Mouse (Mus musculus) neural tube, embryonic 13.5 days (tissue): ENCODE results near the gene Atp6v0a1. TPM values are rescaled to one million over a fixed set of nuclear protein-coding genes. Genes with fewer than 3 reads are reported as not detected.

Experiments
- ATAC-seq: fragments of 200-750 bp; cut with Nextera tagmentation; 2 replicates; pipeline ENCODE4 v1.8.0; 2017; ENCODE audit warnings: low read depth, mild to moderate bottlenecking, moderate TSS enrichment, moderate library complexity
- H3K27ac ChIP-seq: fragments of 300-500 bp; sonication (generic); replicated peaks from 2 replicates; pipeline ENCODE4 v1.5.1; 2015; ENCODE audit warnings: moderate library complexity, mild to moderate bottlenecking, inconsistent platforms
- H3K27me3 ChIP-seq: fragments of 300-500 bp; sonication (generic); 2 replicates; pipeline ENCODE4 v1.6.1; 2015; ENCODE audit warnings: mild to moderate bottlenecking, inconsistent platforms
- H3K36me3 ChIP-seq: fragments of 300-500 bp; sonication (generic); 2 replicates; pipeline ENCODE4 v1.6.1; 2015; ENCODE audit warnings: mild to moderate bottlenecking, inconsistent platforms
- H3K4me1 ChIP-seq: fragments of 300-500 bp; sonication (generic); replicated peaks from 2 replicates; pipeline ENCODE4 v1.6.1; 2015; ENCODE audit warnings: inconsistent platforms
- H3K4me2 ChIP-seq: fragments of 300-500 bp; sonication (generic); 2 replicates; pipeline ENCODE4 v1.6.1; 2015; ENCODE audit warnings: inconsistent platforms, mild to moderate bottlenecking, moderate library complexity
- H3K4me3 ChIP-seq: fragments of 300-500 bp; sonication (generic); 2 replicates; pipeline ENCODE4 v1.5.1; 2015; ENCODE audit warnings: mild to moderate bottlenecking, inconsistent platforms
- H3K9ac ChIP-seq: fragments of 300-500 bp; sonication (generic); 2 replicates; pipeline ENCODE4 v1.6.1; 2015; ENCODE audit warnings: moderate library complexity, mild to moderate bottlenecking, inconsistent platforms
- H3K9me3 ChIP-seq: fragments of 300-500 bp; sonication (generic); 2 replicates; pipeline ENCODE4 v1.6.1; 2016; ENCODE audit warnings: inconsistent platforms
- WGBS: fragments of 180-500 bp; shearing (Covaris S2); methylation state at CpG from one replicate; pipeline ENCODE4 v1.1.7; 2015; 5-methylcytosine and 5-hydroxymethylcytosine counted together
- polyA plus RNA-seq: library from polyadenylated mRNA; unstranded; fragments of >200 nt; fragmentation: Nextera tagmentation; extraction: Ambion mirVana; gene quantifications from 2 replicates; pipeline ENCODE4 v1.2.1, GENCODE M21; 2015

Atp6v0a1 gene
- polyA plus RNA-seq, 1 experiment from 2014 or later: 111 TPM

GRCm38 (mm10) chr11:100968501-100968900 is 40.8 kb upstream of the Atp6v0a1 start:
- no peaks in the 10 kb centered on the region for H3K9me3 ChIP-seq
- WGBS: 77% methylated on average over 5 of the region's 5 CpGs
- H3K27ac ChIP-seq: no peak overlapping the region
- peak overlapping the region; percentile 42 for H3K4me3 ChIP-seq
- no peak for ATAC-seq
- no peak overlapping the region for H3K9ac ChIP-seq
- peaks cover 16% of the 10 kb centered on the region for H3K4me1 ChIP-seq
- peak overlapping the region; percentile 53 for H3K4me2 ChIP-seq
- H3K36me3 ChIP-seq: no peaks in the 10 kb centered on the region
- peaks cover 92% of the 10 kb centered on the region for H3K27me3 ChIP-seq

- Histone ChIP-seq H3K27me3 (peaks cover 96% of the 10 kb centered on the region), H3K9ac (peak overlapping the region; percentile 56), H3K36me3 (no peaks in the 10 kb centered on the region), H3K27ac (no peak overlapping the region; the same call in 1 of the 2 replicates), H3K4me1 (peaks cover 16% of the 10 kb centered on the region), H3K9me3 (no peaks in the 10 kb centered on the region), H3K4me3 (peak overlapping the region; percentile 42), H3K4me2 (peak overlapping the region; percentile 53)
- WGBS: 6% methylated on average over 33 of the region's 35 CpGs
- ATAC-seq: no peak
Observed at GRCm38 (mm10) chr11:100969189-100969743, 40.0 kb upstream of the Atp6v0a1 start.

GRCm38 (mm10) chr11:100969744-100970556 is 39.3 kb upstream of the Atp6v0a1 start:
- H3K9ac ChIP-seq: peak overlapping the region; percentile 56
- H3K36me3 ChIP-seq: no peaks in the 10 kb centered on the region
- no peaks in the 10 kb centered on the region for H3K9me3 ChIP-seq
- ATAC-seq: peak; percentile 56; the same call in 1 of the 2 replicates
- WGBS: 2% methylated on average over 65 of the region's 65 CpGs
- peak overlapping the region; percentile 53 for H3K4me2 ChIP-seq
- peaks cover 16% of the 10 kb centered on the region for H3K4me1 ChIP-seq
- H3K27ac ChIP-seq: peak overlapping the region; percentile 7
- peak overlapping the region; percentile 42 for H3K4me3 ChIP-seq
- peaks cover 92% of the 10 kb centered on the region for H3K27me3 ChIP-seq

GRCm38 (mm10) chr11:100970557-100970937 is 38.7 kb upstream of the Atp6v0a1 start, which contains the start of gene Cavin1:
TSS of gene Cavin1 (minus strand) at chr11:100970887.
- H3K27ac ChIP-seq: peak within 1 kb of the TSS; percentile 7
- H3K9me3 ChIP-seq: no peaks in the 10 kb centered on the region
- peak within 1 kb of the TSS; percentile 42 for H3K4me3 ChIP-seq
- peaks cover 16% of the 10 kb centered on the region for H3K4me1 ChIP-seq
- peak; percentile 50; the same call in 1 of the 2 replicates for ATAC-seq
- WGBS: 1% methylated on average over 20 of the region's 20 CpGs
- H3K4me2 ChIP-seq: peak within 1 kb of the TSS; percentile 53
- no peaks in the 10 kb centered on the region for H3K36me3 ChIP-seq
- peaks cover 92% of the 10 kb centered on the region for H3K27me3 ChIP-seq
- H3K9ac ChIP-seq: peak within 1 kb of the TSS; percentile 56

GRCm38 (mm10) chr11:100971455-100971854 is 37.8 kb upstream of the Atp6v0a1 start:
- H3K27ac ChIP-seq: no peak overlapping the region
- ATAC-seq: no peak
- no peak overlapping the region for H3K4me3 ChIP-seq
- peaks cover 16% of the 10 kb centered on the region for H3K4me1 ChIP-seq
- H3K27me3 ChIP-seq: peaks cover 83% of the 10 kb centered on the region
- H3K9me3 ChIP-seq: no peaks in the 10 kb centered on the region
- 66% methylated on average over 10 of the region's 10 CpGs for WGBS
- H3K36me3 ChIP-seq: no peaks in the 10 kb centered on the region
- H3K4me2 ChIP-seq: no peak overlapping the region
- H3K9ac ChIP-seq: no peak overlapping the region

- H3K36me3 ChIP-seq: no peaks in the 10 kb centered on the region
- no peak for ATAC-seq
- H3K9me3 ChIP-seq: no peaks in the 10 kb centered on the region
- H3K9ac ChIP-seq: no peak overlapping the region
- H3K27ac ChIP-seq: no peak overlapping the region
- H3K4me1 ChIP-seq: peaks cover 16% of the 10 kb centered on the region
- H3K4me3 ChIP-seq: no peak overlapping the region
- H3K4me2 ChIP-seq: no peak overlapping the region
- peaks cover 65% of the 10 kb centered on the region for H3K27me3 ChIP-seq
- WGBS: 89% methylated on average over 7 of the region's 7 CpGs
Observed at GRCm38 (mm10) chr11:100973245-100973644, 36.0 kb upstream of the Atp6v0a1 start.

- WGBS: 76% methylated on average over 14 of the region's 14 CpGs
Observed at GRCm38 (mm10) chr11:100974381-100974970, 34.8 kb upstream of the Atp6v0a1 start.

GRCm38 (mm10) chr11:100975241-100975640 is 34.0 kb upstream of the Atp6v0a1 start:
- Histone ChIP-seq H3K4me3 (no peak overlapping the region), H3K27ac (no peak overlapping the region), H3K36me3 (no peaks in the 10 kb centered on the region), H3K27me3 (peaks cover 48% of the 10 kb centered on the region), H3K4me1 (peaks cover 4% of the 10 kb centered on the region; the same call in 1 of the 2 replicates), H3K9ac (no peak overlapping the region), H3K9me3 (no peaks in the 10 kb centered on the region), H3K4me2 (no peak overlapping the region)
- WGBS: 75% methylated on average over 7 of the region's 7 CpGs
- ATAC-seq: no peak

More at GRCm38 (mm10) chr11:100974381-100974970, 34.8 kb upstream of the Atp6v0a1 start:
- H3K9ac ChIP-seq: no peak overlapping the region
- H3K36me3 ChIP-seq: no peaks in the 10 kb centered on the region
- ATAC-seq: no peak
- no peak overlapping the region for H3K4me3 ChIP-seq
- H3K27me3 ChIP-seq: peaks cover 53% of the 10 kb centered on the region
- H3K9me3 ChIP-seq: no peaks in the 10 kb centered on the region
- no peak overlapping the region for H3K27ac ChIP-seq
- peaks cover 11% of the 10 kb centered on the region for H3K4me1 ChIP-seq
- no peak overlapping the region for H3K4me2 ChIP-seq

- Histone ChIP-seq H3K27ac (0 out of 2 replicates have a peak overlapping the region, but pooled peaks have one; percentile 9), H3K9ac (no peak overlapping the region), H3K36me3 (no peaks in the 10 kb centered on the region), H3K9me3 (no peaks in the 10 kb centered on the region), H3K27me3 (peaks cover 29% of the 10 kb centered on the region), H3K4me1 (peaks cover 5% of the 10 kb centered on the region; the same call in 1 of the 2 replicates), H3K4me3 (no peak overlapping the region), H3K4me2 (no peak overlapping the region)
- no peak for ATAC-seq
- 61% methylated on average over 8 of the region's 8 CpGs for WGBS
Observed at GRCm38 (mm10) chr11:100979887-100980286, 29.4 kb upstream of the Atp6v0a1 start.

- Histone ChIP-seq H3K9me3 (no peaks in the 10 kb centered on the region), H3K27me3 (peaks cover 24% of the 10 kb centered on the region), H3K4me1 (peaks cover 5% of the 10 kb centered on the region; the same call in 1 of the 2 replicates), H3K4me3 (no peak overlapping the region), H3K9ac (no peak overlapping the region), H3K27ac (no peak overlapping the region), H3K36me3 (no peaks in the 10 kb centered on the region), H3K4me2 (no peak overlapping the region)
- 67% methylated on average over 1 of the region's 1 CpGs for whole genome bisulfite sequencing
- ATAC-seq: no peak
Observed at GRCm38 (mm10) chr11:100980438-100980837, 28.8 kb upstream of the Atp6v0a1 start.

- no peaks in the 10 kb centered on the region for H3K9me3 ChIP-seq
- H3K4me1 ChIP-seq: peaks cover 5% of the 10 kb centered on the region; the same call in 1 of the 2 replicates
- no peak overlapping the region for H3K27ac ChIP-seq
- H3K9ac ChIP-seq: no peak overlapping the region
- H3K4me2 ChIP-seq: no peak overlapping the region
- peaks cover 23% of the 10 kb centered on the region for H3K27me3 ChIP-seq
- H3K36me3 ChIP-seq: no peaks in the 10 kb centered on the region
- ATAC-seq: no peak
- no peak overlapping the region for H3K4me3 ChIP-seq
- 65% methylated on average over 3 of the region's 3 CpGs for WGBS
Observed at GRCm38 (mm10) chr11:100981236-100981635, 28.0 kb upstream of the Atp6v0a1 start.

GRCm38 (mm10) chr11:100982087-100982486 is 27.2 kb upstream of the Atp6v0a1 start:
- peaks cover 23% of the 10 kb centered on the region for H3K27me3 ChIP-seq
- no peak overlapping the region for H3K4me2 ChIP-seq
- no peak overlapping the region for H3K27ac ChIP-seq
- no peaks in the 10 kb centered on the region for H3K9me3 ChIP-seq
- 13% methylated on average over 8 of the region's 8 CpGs for WGBS
- H3K4me1 ChIP-seq: peaks cover 5% of the 10 kb centered on the region; the same call in 1 of the 2 replicates
- ATAC-seq: no peak
- no peaks in the 10 kb centered on the region for H3K36me3 ChIP-seq
- H3K4me3 ChIP-seq: no peak overlapping the region
- 0 out of 2 replicates have a peak overlapping the region, but pooled peaks have one; percentile 12 for H3K9ac ChIP-seq
